Mouse (Mus musculus): ENCODE measurements at regions not wholly inside any gene's neighbourhood (a gene's known extent, or its start where the extent isn't known, plus 50 kb on each side); places are given as distances from the start of the nearest gene placed in this dataset.
"Not testable (repeated sequence)": the region's sequence is repeated elsewhere in the genome, so short reads cannot be mapped to it uniquely, and the experiment has no call there.

GRCm38 (mm10) chr3:45104431-45104830 lies 273.8 kb upstream of the Pcdh10 start:
- in situ Hi-C loops (cut with MboI, MseI), result loop anchor here (10.0 kb wide), 1 partner anchor 890 kb away; no protein-coding TSS in a partner anchor

GRCm38 (mm10) chr3:45117260-45117659 lies 260.9 kb upstream of the Pcdh10 start:
- in situ Hi-C loops (cut with MboI, MseI), result not testable (repeated sequence)

- in situ Hi-C loops (cut with MboI, MseI), result not testable (repeated sequence)
These were observed 260.3 kb upstream of the Pcdh10 start for GRCm38 (mm10) chr3:45117921-45118320.

Measured in T-helper 2 cell (primary cell).